Comparison of ENCODE assay signal across 9 mouse cellular contexts in genomic region chr4:45855803-45856424, GRCm38 (mm10). TPM values are rescaled to one million over a fixed set of nuclear protein-coding genes. Genes with fewer than 3 reads are reported as not detected.
DNase-seq lines count a peak whose midpoint lies in the region; ATAC-seq lines count a peak whose summit lies in the region.
"Had no signal": no experiment of that assay in that cellular context is flagged by ENCODE, and none has a peak within 500 bp of the region (broad histone marks: within the 10 kb centered on the region; RNA-seq: fewer than 3 reads in every experiment).

No protein-coding gene starts in this region.

- no peak overlapping the region for H3K4me2 ChIP-seq in intestine, embryonic 14.5 days (ENCODE audit: low read length)
- no peak overlapping the region for H3K4me2 ChIP-seq in midbrain, embryonic 13.5 days (replicated peaks)
- H3K4me2 ChIP-seq: liver, embryonic 15.5 days had no signal

- peaks cover 20% of the 10 kb centered on the region; the same call in 1 of the 2 replicates for H3K4me1 ChIP-seq in intestine, embryonic 14.5 days (replicated peaks; ENCODE audit: control insufficient read depth, insufficient read depth, low read length)
- H3K4me1 ChIP-seq in midbrain, embryonic 13.5 days (replicated peaks): no peaks in the 10 kb centered on the region; the same call in 1 of the 2 replicates

- H3K27ac ChIP-seq in intestine, embryonic 14.5 days (ENCODE audit: low read depth): no peak overlapping the region
- no peak overlapping the region for H3K27ac ChIP-seq in midbrain, embryonic 13.5 days
- H3K27ac ChIP-seq: liver, embryonic 15.5 days had no signal

- H3K9ac ChIP-seq in intestine, embryonic 14.5 days (ENCODE audit: low read length): no peak overlapping the region
- H3K9ac ChIP-seq in midbrain, embryonic 13.5 days (replicated peaks): no peak overlapping the region; the same call in 1 of the 2 replicates
- H3K9ac ChIP-seq: liver, embryonic 15.5 days had no signal

- 50% methylated on average over 19 of the region's 19 CpGs for WGBS in intestine, embryonic 14.5 days
- WGBS in midbrain, embryonic 13.5 days: 49% methylated on average over 19 of the region's 19 CpGs

- intact Hi-C loops in left cerebral cortex, postnatal 10 days (cut with DNase I): loop anchor here (5.0 to 10.0 kb wide), 2 partner anchors 84 to 841 kb away; partner anchors contain the start of genes Polr1e and Zbtb5

- H3K27me3 ChIP-seq in intestine, embryonic 14.5 days (replicated peaks; ENCODE audit: control insufficient read depth, insufficient read depth, low read length): no peaks in the 10 kb centered on the region
- peaks cover 12% of the 10 kb centered on the region; the same call in 1 of the 2 replicates for H3K27me3 ChIP-seq in midbrain, embryonic 13.5 days
- H3K27me3 ChIP-seq: liver, embryonic 15.5 days had no signal

- H3K36me3 ChIP-seq in intestine, embryonic 14.5 days (ENCODE audit: control insufficient read depth, insufficient read depth, low read length): no peaks in the 10 kb centered on the region
- H3K36me3 ChIP-seq in midbrain, embryonic 13.5 days: no peaks in the 10 kb centered on the region

- ATAC-seq in intestine, embryonic 14.5 days (replicated peaks; ENCODE audit: low FRiP score, low TSS enrichment, low read depth): peak; percentile 63; the same call in 1 of the 2 replicates
- ATAC-seq in midbrain, embryonic 13.5 days: peak; percentile 83
- no peak for ATAC-seq in inflammation-experienced regulatory T-cells, adult 6 months

- DNase-seq in adrenal gland, adult (ENCODE audit: inconsistent age in 2 of 2, low spot score in 1 of 2): peak; percentile 80 to 92
- DNase-seq in cerebellum, adult 9-10 months: peak; percentile 72
- DNase-seq in frontal cortex, postnatal 10 days (ENCODE audit: low spot score in 2 of 2): peak; percentile 28 to 75
- DNase-seq in intestine, embryonic 14.5 days (ENCODE audit: low spot score): peak; percentile 90
- peak; percentile 72 to 77 for DNase-seq in left cerebral cortex, postnatal 10 days (ENCODE audit: extremely low spot score in 1 of 2, low spot score in 2 of 2)
- peak; percentile 5 for DNase-seq in spleen, adult 12 weeks (ENCODE audit: low spot score)

- H3K9me3 ChIP-seq in intestine, embryonic 14.5 days (ENCODE audit: control insufficient read depth, low read length): 0 out of 2 replicates have a peak, but pooled peaks cover 5% of the 10 kb centered on the region
- H3K9me3 ChIP-seq in midbrain, embryonic 13.5 days: peaks cover 4% of the 10 kb centered on the region; the same call in 1 of the 2 replicates
- H3K9me3 ChIP-seq: liver, embryonic 15.5 days had no signal

- no peak overlapping the region for H3K4me3 ChIP-seq in intestine, embryonic 14.5 days (ENCODE audit: low read depth, low read length)
- H3K4me3 ChIP-seq in midbrain, embryonic 13.5 days (replicated peaks): no peak overlapping the region
- H3K4me3 ChIP-seq: liver, embryonic 15.5 days had no signal

RNA-seq across cellular contexts. Expression of gene Stra6l, which starts 7.5 kb away (rescaled TPM):
- 6.9 and 8.7 TPM in 2 replicates for polyA plus RNA-seq in intestine, embryonic 14.5 days (2014; fragmentation: Nextera tagmentation; extraction: Ambion mirVana)
- total RNA-seq in left cerebral cortex, postnatal 10 days (2021): not detected
- 1.1 and 1.2 TPM in 2 replicates for polyA plus RNA-seq in midbrain, embryonic 13.5 days (2015; fragmentation: Nextera tagmentation; extraction: Ambion mirVana)
- polyA plus RNA-seq in inflammation-experienced regulatory T-cells, adult 6 months (2017; shearing (Covaris generic)): under 1 TPM in 2 of 3 experiments, not detected in 1; 0.11 to 0.38 TPM

RNA-seq across cellular contexts. Expression of gene Igfbpl1, which starts 29.2 kb away (rescaled TPM):
- polyA plus RNA-seq in intestine, embryonic 14.5 days (2014; fragmentation: Nextera tagmentation; extraction: Ambion mirVana): 0.67 and 1.3 TPM in 2 replicates
- total RNA-seq in left cerebral cortex, postnatal 10 days (2021): 1 to 10 TPM; 2.6 to 2.9 TPM
- 69.9 and 83.3 TPM in 2 replicates for polyA plus RNA-seq in midbrain, embryonic 13.5 days (2015; fragmentation: Nextera tagmentation; extraction: Ambion mirVana)
- polyA plus RNA-seq in inflammation-experienced regulatory T-cells, adult 6 months (2017; shearing (Covaris generic)): not detected
- polyA plus RNA-seq: liver, embryonic 15.5 days had no signal

RNA-seq across cellular contexts. Expression of gene Ccdc180, which starts 34.2 kb away (rescaled TPM):
- polyA plus RNA-seq in intestine, embryonic 14.5 days (2014; fragmentation: Nextera tagmentation; extraction: Ambion mirVana): 0.04 TPM in 1 of 2 replicates, not detected in the other
- total RNA-seq in left cerebral cortex, postnatal 10 days (2021): under 1 TPM; 0.08 to 0.21 TPM
- polyA plus RNA-seq in midbrain, embryonic 13.5 days (2015; fragmentation: Nextera tagmentation; extraction: Ambion mirVana): 0.14 and 0.43 TPM in 2 replicates
- polyA plus RNA-seq in inflammation-experienced regulatory T-cells, adult 6 months (2017; shearing (Covaris generic)): under 1 TPM in 2 of 3 experiments, not detected in 1; 0.15 to 0.20 TPM

RNA-seq across cellular contexts. Expression of gene Aldh1b1, which starts 57.1 kb away (rescaled TPM):
- polyA plus RNA-seq in intestine, embryonic 14.5 days (2014; fragmentation: Nextera tagmentation; extraction: Ambion mirVana): 96.9 and 115 TPM in 2 replicates
- 10 to 100 TPM; 17.7 to 18.3 TPM for total RNA-seq in left cerebral cortex, postnatal 10 days (2021)
- 15.8 and 17.6 TPM in 2 replicates for polyA plus RNA-seq in midbrain, embryonic 13.5 days (2015; fragmentation: Nextera tagmentation; extraction: Ambion mirVana)
- 1 to 10 TPM; 6.4 to 8.2 (median 6.5) TPM for polyA plus RNA-seq in inflammation-experienced regulatory T-cells, adult 6 months (2017; shearing (Covaris generic))

Comparison
In these comparisons a context has a peak if more than half of its experiments do, and no peak if none do; other contexts are left out.
1. DNase-seq: peak in every context shown above with its lines; median percentile 90 in intestine, embryonic 14.5 days; 86 in adrenal gland, adult; 74 in left cerebral cortex, postnatal 10 days; 72 in cerebellum, adult 9-10 months; 52 in frontal cortex, postnatal 10 days; 5 in spleen, adult 12 weeks.
2. RNA of gene Igfbpl1, which starts 29.2 kb away (polyA plus RNA-seq): 69.9 to 83.3 TPM in midbrain, embryonic 13.5 days; 0.67 to 1.3 TPM in intestine, embryonic 14.5 days and not detected in inflammation-experienced regulatory T-cells, adult 6 months; every median in the first group is over 10 times any median in the second.